Mouse (Mus musculus) small intestine, adult 2 months (tissue): ENCODE results near the gene Ubfd1. TPM values are rescaled to one million over a fixed set of nuclear protein-coding genes. Genes with fewer than 3 reads are reported as not detected.

Source experiments
- H3K27ac ChIP-seq: fragments of 200-500 bp; 2 replicates; pipeline ENCODE4 v1.5.1; 2012; ENCODE audit warnings: low read depth, low read length, control low read depth, inconsistent platforms; ENCODE audit not compliant: insufficient read depth
- H3K27me3 ChIP-seq: fragments of 200-500 bp; 2 replicates; pipeline ENCODE4 v1.6.1; 2012; ENCODE audit warnings: mild to moderate bottlenecking, moderate library complexity, low read length, inconsistent platforms; ENCODE audit not compliant: control insufficient read depth, insufficient read depth
- H3K36me3 ChIP-seq: fragments of 200-500 bp; 2 replicates; pipeline ENCODE4 v1.6.1; 2012; ENCODE audit warnings: mild to moderate bottlenecking, low read length, control low read depth, inconsistent platforms; ENCODE audit not compliant: control insufficient read depth, insufficient read depth
- H3K4me1 ChIP-seq: fragments of 200-500 bp; 2 replicates; pipeline ENCODE4 v1.6.1; 2012; ENCODE audit warnings: low read length, inconsistent platforms, mixed read lengths; ENCODE audit not compliant: control insufficient read depth, insufficient read depth, insufficient read length
- H3K4me3 ChIP-seq: fragments of 200-500 bp; 2 replicates; pipeline ENCODE4 v1.5.1; 2012; ENCODE audit warnings: low read depth, mild to moderate bottlenecking, control low read depth, inconsistent platforms, low read length, moderate library complexity
- CTCF ChIP-seq: fragments of 200-500 bp; IDR thresholded peaks from 2 replicates; pipeline ENCODE4 v1.5.1; 2012; ENCODE audit warnings: low read depth, mild to moderate bottlenecking, control low read depth, inconsistent platforms, low read length, moderate library complexity, mixed read lengths; ENCODE audit not compliant: insufficient replicate concordance, insufficient read length; ENCODE audit errors: extremely low read depth
- POLR2A ChIP-seq: fragments of 200-500 bp; IDR thresholded peaks from 2 replicates; pipeline ENCODE4 v1.6.1; 2012; ENCODE audit warnings: low read depth, mild to moderate bottlenecking, control low read depth, inconsistent platforms, low read length, moderate library complexity
- WGBS: fragments of 180-500 bp; shearing (Covaris S2); methylation state at CpG from one replicate; pipeline ENCODE4 v1.1.7; 2018; 5-methylcytosine and 5-hydroxymethylcytosine counted together
- polyA plus RNA-seq: library from polyadenylated mRNA; depleted of rRNA; stranded (reverse); fragments of >200 nt; gene quantifications from 2 replicates; pipeline ENCODE4 v1.2.3, GENCODE M21; 2012; rRNA removed

The Ubfd1 gene
- polyA plus RNA-seq, 1 experiment: 19.3 TPM

- Histone ChIP-seq H3K4me1 (no peaks in the 10 kb centered on the region), H3K27me3 (no peaks in the 10 kb centered on the region), H3K36me3 (peaks cover 14% of the 10 kb centered on the region), H3K4me3 (no peak overlapping the region), H3K27ac (no peak overlapping the region)
- WGBS: 92% methylated on average over 6 of the region's 6 CpGs
- no peak for TF ChIP-seq POLR2A
- TF ChIP-seq CTCF: no peak
Observed at GRCm38 (mm10) chr7:122108206-122108605, 41.2 kb downstream of the Ubfd1 start.

DNA sequence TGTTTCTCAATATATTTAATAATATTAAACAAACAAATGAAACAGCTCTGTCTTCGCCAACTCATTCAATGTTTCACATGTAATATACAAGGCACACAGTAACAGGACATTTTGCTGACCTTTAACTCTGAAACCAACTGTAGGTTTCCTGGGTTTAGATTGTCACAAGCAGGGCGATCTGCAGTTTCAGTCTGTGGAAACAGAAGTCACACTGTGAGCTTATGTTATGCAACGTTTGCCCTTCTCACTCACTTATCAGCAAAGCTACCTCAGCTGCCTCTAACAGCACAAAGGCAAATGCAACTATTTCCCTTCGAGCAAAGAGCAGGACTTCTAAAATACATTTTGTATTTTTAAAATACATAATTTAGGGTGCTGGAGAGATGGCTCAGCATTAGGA lies 56.5 kb downstream of the Ubfd1 start:
- H3K4me1 ChIP-seq: no peaks in the 10 kb centered on the region
- no peak for TF ChIP-seq POLR2A
- no peak for TF ChIP-seq CTCF
- H3K27ac ChIP-seq: no peak overlapping the region
- H3K27me3 ChIP-seq: no peaks in the 10 kb centered on the region
- no peak overlapping the region for H3K4me3 ChIP-seq
- 72% methylated on average over 4 of the region's 4 CpGs for WGBS
- H3K36me3 ChIP-seq: peaks cover 11% of the 10 kb centered on the region

DNA sequence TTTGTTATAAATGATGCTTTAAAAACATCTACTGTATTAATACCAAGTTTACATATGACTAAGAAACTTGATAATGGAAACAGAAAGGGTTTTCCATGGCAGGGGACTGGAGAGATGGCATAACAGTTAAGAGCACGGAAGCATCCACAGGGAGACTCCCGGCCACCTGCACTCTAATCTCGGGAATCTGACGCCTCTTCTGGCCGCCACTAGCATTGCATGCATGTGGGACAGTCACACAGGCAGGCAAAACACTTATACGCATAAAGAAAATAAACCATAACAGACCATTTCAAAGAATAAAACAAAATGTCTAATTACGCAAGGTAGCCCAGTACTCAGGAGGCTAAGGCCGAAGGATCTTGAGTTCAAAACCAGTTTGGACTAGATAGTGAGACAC lies 58.7 kb downstream of the Ubfd1 start:
- 77% methylated on average over 8 of the region's 8 CpGs for WGBS
- H3K27ac ChIP-seq: no peak overlapping the region
- peaks cover 9% of the 10 kb centered on the region for H3K36me3 ChIP-seq
- no peak overlapping the region for H3K4me3 ChIP-seq
- no peaks in the 10 kb centered on the region for H3K27me3 ChIP-seq
- TF ChIP-seq CTCF (no peak), POLR2A (no peak)
- H3K4me1 ChIP-seq: no peaks in the 10 kb centered on the region

DNA sequence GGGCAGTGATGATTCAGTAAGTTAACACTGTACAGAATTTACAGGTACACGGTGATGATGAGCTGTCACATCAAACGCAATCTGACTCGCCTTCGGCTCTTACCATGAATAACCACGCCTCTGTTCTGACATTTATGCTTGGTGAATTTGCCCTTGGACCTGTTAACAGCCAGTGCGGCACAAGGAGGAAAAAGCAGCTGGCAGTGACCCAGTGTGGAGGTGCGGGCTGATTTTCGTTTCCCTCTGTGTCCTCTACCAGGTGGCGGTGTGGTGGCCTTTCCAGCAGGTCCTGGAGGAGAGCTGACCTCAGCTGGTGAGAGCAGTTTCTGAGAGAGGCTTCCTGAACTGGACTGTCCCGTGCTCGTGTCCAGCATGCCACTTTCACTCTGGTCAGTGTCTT lies 60.0 kb downstream of the Ubfd1 start:
- Histone ChIP-seq H3K27ac (no peak overlapping the region), H3K27me3 (no peaks in the 10 kb centered on the region), H3K36me3 (peaks cover 7% of the 10 kb centered on the region), H3K4me3 (no peak overlapping the region), H3K4me1 (no peaks in the 10 kb centered on the region)
- TF ChIP-seq CTCF: no peak
- TF ChIP-seq POLR2A: no peak
- 86% methylated on average over 11 of the region's 11 CpGs for WGBS

Other genes with a start within 250 kb of the Ubfd1 start
- gene Scnn1b, start 202.1 kb upstream of the Ubfd1 start, polyA plus RNA-seq: 0.10 and 0.85 TPM in 2 replicates
- gene Cog7, start 85.5 kb upstream of the Ubfd1 start, polyA plus RNA-seq: 11.7 and 20.2 TPM in 2 replicates
- 16.0 and 17.4 TPM in 2 replicates for gene Gga2, start 46.0 kb upstream of the Ubfd1 start, polyA plus RNA-seq
- 4.9 and 7.4 TPM in 2 replicates for gene Ears2, start 88 bp downstream of the Ubfd1 start, polyA plus RNA-seq
- 395 and 1,026 TPM in 2 replicates for gene Ndufab1, start 34.7 kb downstream of the Ubfd1 start, polyA plus RNA-seq
- 0.72 and 1.0 TPM in 2 replicates for gene Palb2, start 65.8 kb downstream of the Ubfd1 start, polyA plus RNA-seq
- gene Dctn5, start 65.9 kb downstream of the Ubfd1 start, polyA plus RNA-seq: 37.2 and 54.3 TPM in 2 replicates
- 9.0 and 21.2 TPM in 2 replicates for gene Plk1, start 92.3 kb downstream of the Ubfd1 start, polyA plus RNA-seq
- 23.1 and 23.5 TPM in 2 replicates for gene Ern2, start 119.0 kb downstream of the Ubfd1 start, polyA plus RNA-seq
- 97.0 and 197 TPM in 2 replicates for gene Chp2, start 152.3 kb downstream of the Ubfd1 start, polyA plus RNA-seq
- gene Prkcb, start 221.6 kb downstream of the Ubfd1 start, polyA plus RNA-seq: 4.1 and 6.1 TPM in 2 replicates